In genomic region chr2:13755733-13756132, GRCm38 (mm10) we compare ENCODE assay signal across 22 mouse cellular contexts.
"Had no signal": no experiment of that assay in that cellular context is flagged by ENCODE, and none has a peak within 500 bp of the region (broad histone marks: within the 10 kb centered on the region; RNA-seq: fewer than 3 reads in every experiment).

No protein-coding gene starts in this region.

- H3K27ac ChIP-seq: limb, embryonic 12.5 days; limb, embryonic 15.5 days; liver, embryonic 14.5 days; macrophage; midbrain, embryonic 12.5 days; midbrain, embryonic 15.5 days; neural tube, embryonic 12.5 days; neural tube, embryonic 15.5 days; stomach, postnatal 0 days had no signal

- H3K4me1 ChIP-seq: limb, embryonic 12.5 days; limb, embryonic 15.5 days; midbrain, embryonic 12.5 days; midbrain, embryonic 15.5 days; neural tube, embryonic 12.5 days; neural tube, embryonic 15.5 days had no signal

- H3K9me3 ChIP-seq: limb, embryonic 12.5 days; limb, embryonic 15.5 days; midbrain, embryonic 12.5 days; midbrain, embryonic 15.5 days; neural tube, embryonic 12.5 days; neural tube, embryonic 15.5 days had no signal

- H3K9ac ChIP-seq: limb, embryonic 12.5 days; limb, embryonic 15.5 days; liver, embryonic 14.5 days; liver, postnatal 0 days; lung, embryonic 14.5 days; midbrain, embryonic 12.5 days; midbrain, embryonic 15.5 days; neural tube, embryonic 12.5 days; neural tube, embryonic 15.5 days had no signal

- H3K36me3 ChIP-seq: limb, embryonic 12.5 days; limb, embryonic 15.5 days; midbrain, embryonic 12.5 days; midbrain, embryonic 15.5 days; neural tube, embryonic 12.5 days; neural tube, embryonic 15.5 days had no signal

- H3K27me3 ChIP-seq: limb, embryonic 12.5 days; limb, embryonic 15.5 days; midbrain, embryonic 12.5 days; midbrain, embryonic 15.5 days; neural tube, embryonic 12.5 days; neural tube, embryonic 15.5 days had no signal

- H3K4me3 ChIP-seq: limb, embryonic 12.5 days; limb, embryonic 15.5 days; midbrain, embryonic 12.5 days; midbrain, embryonic 15.5 days; neural tube, embryonic 12.5 days; neural tube, embryonic 15.5 days had no signal

- DNase-seq: kidney, postnatal 14 days; kidney, postnatal 4 days; left cerebral cortex, postnatal 4 days; liver, postnatal 0 days; lung, embryonic 14.5 days; right cerebral cortex, adult 18-20 months; right cerebral cortex, postnatal 14 days; right cerebral cortex, postnatal 4 days; thymus, adult 2 months; thymus, postnatal 14 days; thymus, postnatal 4 days had no signal

- ATAC-seq: liver, postnatal 0 days; lung, postnatal 0 days; midbrain, embryonic 15.5 days had no signal

- H3K4me2 ChIP-seq: limb, embryonic 12.5 days; limb, embryonic 15.5 days; liver, embryonic 11.5 days; lung, embryonic 14.5 days; midbrain, embryonic 12.5 days; midbrain, embryonic 15.5 days; neural tube, embryonic 12.5 days; neural tube, embryonic 15.5 days had no signal
